Mouse (Mus musculus) right cerebral cortex, adult 18-20 months (tissue): ENCODE measurements around the gene Cbfa2t2.

ENCODE experiments used
- DNase-seq: peaks from one replicate; pipeline ENCODE4 v3.0.0; 2022; ENCODE audit warnings: mixed read lengths

The Cbfa2t2 gene

DNA sequence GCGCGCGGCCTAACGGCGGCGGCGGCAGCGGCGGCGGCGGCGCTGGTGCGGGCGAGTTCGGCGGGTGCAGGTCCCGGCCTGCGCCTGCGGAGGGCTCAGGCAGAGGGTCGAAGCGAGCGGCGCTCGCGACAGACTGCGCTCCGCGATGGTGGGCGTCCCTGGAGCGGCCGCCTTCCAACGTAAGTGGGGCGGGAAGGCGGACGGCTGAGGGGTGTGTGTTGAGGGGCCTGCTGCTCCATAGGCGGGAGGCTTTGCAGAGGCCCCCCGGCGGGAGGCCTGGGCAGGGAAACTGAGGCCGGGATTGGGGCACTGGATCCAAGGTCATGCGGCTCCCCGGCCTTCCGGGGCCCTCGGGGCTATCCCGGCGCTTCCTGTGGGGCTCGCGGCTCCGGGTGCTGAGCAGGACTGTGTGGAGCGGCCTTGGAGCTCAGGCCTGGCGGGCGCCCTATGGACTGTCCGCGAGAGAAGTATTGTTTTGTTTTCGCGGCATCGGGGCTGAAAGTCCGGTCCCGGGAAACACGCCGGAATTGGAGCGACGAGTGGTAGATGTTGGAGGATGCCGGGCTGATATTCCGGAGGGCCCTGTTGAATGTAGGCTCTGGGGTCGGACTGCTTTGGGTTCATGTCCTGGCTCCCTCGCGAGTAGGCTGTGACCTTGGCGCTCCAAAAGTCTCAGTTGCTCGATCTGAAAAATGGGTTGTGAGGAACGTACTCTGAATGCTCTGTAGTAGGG lies at the start of gene Cbfa2t2:
Gene Cbfa2t2, plus strand, starts transcription at position 24 of the 733 bp plus-strand sequence.
- DNase-seq = no peak

DNA sequence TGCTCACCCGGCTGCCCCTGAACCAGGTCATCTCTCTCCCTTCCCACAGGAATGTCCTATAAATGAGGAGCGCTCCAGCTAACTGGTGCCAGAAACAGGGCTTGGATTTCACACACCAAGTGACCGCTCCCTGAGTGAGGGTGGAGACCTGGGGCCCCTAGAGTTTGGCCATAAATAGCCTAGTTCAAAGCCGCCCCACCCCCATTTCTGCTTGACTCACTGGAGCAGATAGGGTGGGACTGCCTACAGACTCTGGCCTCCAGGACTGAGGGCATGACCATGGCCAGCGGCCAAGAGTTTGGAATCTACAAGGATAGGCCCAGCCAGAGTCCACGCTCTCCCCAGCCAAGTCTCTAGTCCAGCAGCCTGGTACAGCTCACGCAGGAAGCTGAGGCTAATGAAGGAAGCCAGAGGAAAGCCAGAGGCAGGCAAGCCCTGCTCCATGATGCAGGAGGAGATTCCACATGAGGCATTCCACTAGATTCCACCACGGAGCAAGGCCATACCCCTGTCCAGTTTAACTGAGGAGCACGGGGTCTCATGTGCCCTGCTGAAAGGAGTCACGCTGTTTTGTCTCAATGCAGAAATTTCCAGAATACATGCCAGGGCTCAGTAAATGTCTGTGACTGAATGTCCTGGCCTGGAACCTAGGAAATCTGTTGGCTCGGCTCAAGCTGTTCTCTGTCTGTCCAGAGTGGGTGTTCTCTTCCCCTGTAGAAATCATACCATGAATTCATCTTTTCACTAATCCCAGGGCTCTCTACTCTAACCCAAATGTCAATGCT lies 45.9 kb upstream of the Cbfa2t2 start:
- DNase-seq = peak; percentile 57

DNA sequence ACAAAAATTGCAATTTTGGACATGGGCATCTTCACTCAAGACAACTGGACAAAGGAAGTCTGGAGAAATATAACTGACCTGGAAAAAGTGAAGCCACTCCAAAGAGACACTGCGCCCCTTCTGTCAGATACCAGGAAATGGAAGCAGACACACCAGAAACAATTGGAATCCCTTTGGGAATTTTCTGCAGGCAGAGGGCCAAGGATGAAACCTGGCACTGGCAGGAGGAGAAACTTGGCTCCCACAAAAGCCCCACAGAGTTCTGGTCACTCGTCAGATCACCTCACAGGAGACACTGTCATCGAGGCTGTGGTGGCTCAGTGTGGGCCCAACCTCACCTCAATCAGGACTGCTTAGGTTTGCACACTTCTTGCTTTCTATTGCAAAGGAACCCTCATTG lies 41.7 kb upstream of the Cbfa2t2 start:
- no peak for DNase-seq

DNA sequence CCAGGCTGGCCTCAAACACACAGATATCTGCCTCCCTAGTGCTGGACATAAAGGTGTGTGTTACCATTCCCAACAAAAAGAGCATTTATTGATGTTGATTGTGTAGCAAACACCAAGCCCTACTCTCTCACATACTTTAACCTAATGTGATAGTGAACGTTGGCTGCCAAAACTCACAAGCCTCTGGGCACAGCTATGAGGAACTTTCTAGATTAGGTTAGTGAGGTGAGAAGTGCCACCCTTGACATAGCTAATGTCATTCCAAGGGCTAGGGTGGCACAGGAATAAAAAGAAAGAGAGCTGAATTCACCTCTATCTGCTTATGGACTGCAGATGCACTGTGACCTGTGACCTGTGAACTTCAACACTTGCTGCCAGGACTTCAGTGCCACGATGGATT lies 39.8 kb upstream of the Cbfa2t2 start:
- DNase-seq = no peak

DNA sequence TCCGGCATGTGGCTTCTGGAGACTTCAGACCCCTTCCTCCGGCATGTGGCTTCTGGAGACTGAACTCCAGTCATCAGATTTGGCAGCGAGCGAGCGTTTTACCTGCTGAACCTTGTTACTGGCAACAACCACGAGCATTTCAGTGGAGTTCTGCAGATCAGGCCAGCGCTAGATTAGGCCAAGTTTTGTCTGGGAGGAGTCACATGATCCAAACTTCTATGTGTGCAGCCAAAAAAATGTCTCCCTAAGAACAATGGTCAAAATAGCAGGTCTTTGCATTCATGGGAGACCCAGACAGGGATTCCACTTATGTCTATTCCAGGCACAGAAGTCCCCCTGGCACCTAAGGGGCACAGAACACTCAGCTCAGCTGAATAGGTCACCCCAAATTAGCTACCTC lies 38.0 kb upstream of the Cbfa2t2 start:
- no peak for DNase-seq

DNA sequence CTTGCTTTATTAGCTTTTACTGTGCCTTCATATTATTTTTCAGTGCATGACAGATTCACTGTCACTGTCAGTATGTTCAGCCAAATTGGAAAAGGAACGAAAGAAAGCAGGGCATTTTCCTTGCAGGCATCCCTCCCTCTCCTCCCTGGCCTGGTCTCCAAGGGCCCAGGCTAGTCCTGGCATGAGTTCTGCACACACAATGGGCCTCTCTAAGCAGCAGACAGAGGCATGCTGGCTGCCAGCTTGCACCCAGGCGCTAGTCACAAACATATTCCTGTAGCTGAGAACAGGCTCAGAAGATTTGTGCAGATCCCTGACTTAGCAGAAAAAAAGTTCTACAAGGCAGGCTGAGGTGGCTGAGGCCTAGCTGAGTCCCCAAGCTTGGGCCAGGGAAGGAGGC lies 37.0 kb upstream of the Cbfa2t2 start:
- peak; percentile 51 for DNase-seq

DNA sequence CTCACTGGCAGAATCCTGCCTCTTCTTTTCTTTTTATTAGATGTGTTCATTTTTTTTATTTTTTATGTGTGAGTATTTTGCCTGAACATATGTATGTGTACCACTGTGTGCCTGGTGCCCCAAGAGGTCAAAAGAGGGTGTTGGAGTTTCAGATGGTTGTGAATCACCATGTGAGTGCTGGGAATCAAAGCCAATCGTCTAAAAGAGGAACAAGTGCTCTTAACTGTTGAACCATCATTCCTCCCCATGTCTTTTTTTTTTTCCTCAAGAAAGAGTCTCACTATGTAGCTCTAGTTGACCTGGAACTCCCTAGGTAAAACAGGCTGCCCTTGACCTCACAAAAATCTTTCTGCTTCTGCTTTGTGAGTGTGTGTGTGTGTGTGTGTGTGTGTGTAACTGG lies 34.3 kb upstream of the Cbfa2t2 start:
- no peak for DNase-seq

DNA sequence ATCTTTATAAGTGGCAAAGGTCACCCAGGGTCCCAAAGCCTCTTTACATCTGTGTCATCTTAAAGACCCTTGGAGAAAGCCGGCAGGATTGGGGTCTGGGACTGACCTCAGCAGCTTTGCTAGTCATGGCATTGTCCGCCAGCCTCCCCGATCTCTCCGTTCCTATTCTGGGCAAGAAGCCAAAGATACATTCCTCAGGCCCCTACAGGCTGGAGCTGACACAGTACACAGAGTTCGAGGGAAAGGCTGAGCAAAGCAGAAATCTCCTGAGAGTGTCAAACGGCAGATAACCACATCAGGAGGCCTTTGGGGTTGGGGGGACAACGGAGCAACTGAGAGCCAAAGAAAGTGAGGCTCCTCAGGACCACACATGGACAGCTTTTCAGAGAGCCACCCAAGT lies 33.5 kb upstream of the Cbfa2t2 start:
- DNase-seq = peak; percentile 15

DNA sequence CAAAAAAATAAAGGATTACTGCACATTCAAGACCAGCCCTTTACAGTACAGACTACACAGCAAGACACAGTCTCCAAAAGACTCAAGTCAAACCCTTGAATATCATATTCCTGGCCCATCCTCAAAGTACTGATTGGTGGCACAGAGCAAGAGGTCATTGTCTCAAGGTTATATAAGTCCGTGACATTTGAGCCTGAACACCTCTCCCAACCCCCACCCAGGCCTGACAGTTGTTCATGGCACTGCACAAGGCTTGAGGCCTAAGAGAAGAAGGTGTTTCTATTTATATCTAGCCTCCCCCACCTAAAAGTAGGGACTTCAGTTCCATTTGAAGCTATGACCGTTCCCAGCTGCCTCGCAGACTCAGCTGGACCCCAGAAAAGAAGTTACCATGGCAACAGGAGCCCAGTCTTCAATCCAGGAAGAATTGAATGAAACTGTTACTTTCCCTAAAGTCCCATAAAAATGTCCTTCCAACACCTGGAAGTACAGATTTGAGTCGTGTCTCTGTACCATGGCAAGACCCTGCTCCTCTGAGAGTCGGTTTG lies 30.8 kb upstream of the Cbfa2t2 start:
- DNase-seq = no peak

DNA sequence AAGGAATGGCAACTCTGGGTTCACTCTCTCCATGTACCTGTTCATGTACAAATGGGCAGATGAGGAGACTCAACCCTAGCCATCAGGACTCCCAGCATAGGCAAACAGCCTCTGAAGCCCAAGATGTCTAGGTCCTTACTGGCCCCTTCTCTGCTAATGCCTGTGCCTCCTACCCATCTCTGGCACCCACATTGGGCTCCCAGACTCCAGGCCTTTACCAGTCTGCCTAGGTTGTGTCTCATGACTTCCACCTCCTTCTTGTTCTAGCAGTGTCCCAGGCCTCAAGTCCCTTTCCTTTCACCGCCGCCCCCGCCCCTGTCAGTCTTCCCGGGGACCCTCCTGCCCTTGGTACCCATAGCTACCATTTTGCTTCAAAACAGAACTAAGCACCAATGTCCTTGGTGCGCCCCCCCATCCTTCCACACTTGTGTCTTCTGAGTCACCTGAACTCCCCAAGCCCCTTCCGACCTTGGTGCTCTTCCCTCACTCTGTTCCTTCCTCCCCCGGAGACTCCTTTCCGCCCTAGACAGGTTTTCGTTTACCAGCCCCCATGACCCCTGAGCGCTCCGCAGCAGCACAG lies 29.1 kb upstream of the Cbfa2t2 start:
- peak; percentile 10 for DNase-seq

DNA sequence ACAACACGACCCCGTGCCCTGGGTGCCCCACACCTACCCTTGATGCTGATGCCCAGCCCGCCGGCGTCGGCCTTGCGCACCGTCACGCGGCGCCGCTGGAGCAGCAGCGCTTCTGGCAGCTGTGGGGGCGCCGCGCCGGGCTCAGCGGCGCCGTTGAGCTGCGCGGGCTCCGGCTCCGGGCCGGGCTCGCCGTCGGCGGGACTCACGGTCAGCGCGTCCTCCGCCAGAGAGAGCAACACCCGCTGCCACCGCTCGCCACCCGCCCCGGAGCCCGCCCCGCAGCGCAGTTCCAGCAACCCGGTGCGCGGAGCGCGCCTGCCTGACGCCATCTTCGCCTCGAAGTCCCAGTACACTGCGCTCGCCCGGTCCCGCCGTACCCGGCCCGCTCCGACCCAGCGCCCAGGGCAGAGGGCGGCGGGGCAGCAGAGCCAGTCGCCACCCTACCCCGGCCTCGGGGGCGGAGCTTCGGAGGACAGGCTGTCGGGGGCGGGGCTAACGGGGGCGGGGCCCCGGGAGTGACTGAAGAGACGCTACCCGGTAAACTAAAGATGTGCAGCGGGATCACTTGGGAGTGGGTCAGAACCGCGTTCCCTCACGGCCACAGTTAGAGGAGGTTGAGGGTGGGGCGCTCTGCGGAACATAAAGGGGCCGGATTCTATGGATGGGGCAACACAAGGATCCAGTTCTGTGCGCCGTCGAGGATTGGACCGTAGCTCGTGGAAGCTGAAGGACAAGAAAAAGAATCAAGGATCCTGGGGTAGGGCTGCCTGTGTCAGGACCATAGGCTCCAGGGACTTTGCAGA lies 28.4 kb upstream of the Cbfa2t2 start, which contains the start of gene Snta1:
Gene Snta1, minus strand, starts transcription at position 457 of the 803 bp plus-strand sequence.
- peak; percentile 75 for DNase-seq

DNA sequence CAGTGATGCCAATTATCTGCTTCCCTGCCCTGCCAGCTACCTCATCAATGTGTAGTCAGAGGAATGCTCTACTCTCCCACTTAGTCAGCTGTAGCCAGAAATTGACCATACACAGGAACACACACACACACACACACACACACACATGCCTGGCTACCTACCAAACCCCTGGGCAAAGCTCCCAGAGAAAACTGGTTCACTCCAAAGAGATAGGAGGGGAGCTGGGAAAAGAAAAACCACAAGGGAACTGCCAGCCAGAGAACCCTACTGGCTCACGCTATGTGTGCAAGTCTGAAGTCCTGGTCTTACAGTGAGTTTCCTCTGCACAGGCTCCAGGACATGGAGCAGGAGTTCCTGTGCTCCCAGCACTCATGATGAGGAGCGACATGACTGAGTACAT lies 25.9 kb upstream of the Cbfa2t2 start:
- peak; percentile 61 for DNase-seq

DNA sequence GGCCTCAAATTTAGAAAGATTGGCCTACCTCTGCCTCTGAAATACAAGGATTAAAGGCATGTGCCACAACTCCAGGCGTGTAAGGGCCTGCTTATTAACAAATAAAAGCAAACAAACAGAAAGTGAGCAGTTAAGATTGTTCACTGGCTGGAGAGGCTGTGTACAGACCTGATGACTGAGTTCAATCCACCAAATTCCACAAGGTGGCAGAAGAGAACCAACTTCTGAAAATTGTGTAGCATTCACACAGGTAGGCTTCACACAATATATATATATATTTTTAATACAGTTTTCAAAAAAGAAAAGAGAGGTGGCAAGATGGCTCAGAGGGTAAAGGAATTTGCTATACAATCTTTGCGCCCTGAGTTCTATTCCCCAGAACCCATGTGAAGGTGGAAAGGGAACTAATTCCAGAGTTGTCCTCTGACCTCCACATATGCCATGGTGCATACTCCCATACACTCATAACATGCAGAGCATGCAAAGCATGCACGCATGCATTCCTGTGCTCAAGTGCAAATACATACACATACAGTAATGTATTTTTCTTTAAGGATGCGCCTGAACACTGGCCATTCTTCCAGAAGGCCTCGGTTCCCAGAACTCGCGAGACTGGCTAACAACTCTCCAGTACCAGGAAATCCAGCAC lies 24.1 kb upstream of the Cbfa2t2 start:
- DNase-seq = peak; percentile 52

DNA sequence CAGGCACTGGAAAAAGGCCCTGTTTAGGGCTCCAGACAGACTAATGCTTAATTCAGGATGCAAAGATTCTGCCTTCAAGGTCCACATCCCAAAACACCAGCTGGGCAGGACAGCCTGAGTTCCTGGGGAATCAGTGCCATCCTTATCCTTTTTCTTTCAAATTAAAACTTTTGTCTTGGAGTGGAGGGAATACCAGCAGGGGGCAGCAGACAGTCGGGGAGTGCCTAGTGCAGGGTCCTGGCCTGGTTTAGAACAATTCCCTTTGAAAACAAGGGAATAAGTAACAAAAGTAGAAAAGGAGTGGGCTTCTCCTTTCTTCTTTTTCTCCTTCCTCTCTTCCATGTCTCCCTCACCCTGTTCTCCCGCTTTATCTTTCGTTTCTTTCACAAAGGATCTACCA lies 19.2 kb upstream of the Cbfa2t2 start:
- peak; percentile 70 for DNase-seq

DNA sequence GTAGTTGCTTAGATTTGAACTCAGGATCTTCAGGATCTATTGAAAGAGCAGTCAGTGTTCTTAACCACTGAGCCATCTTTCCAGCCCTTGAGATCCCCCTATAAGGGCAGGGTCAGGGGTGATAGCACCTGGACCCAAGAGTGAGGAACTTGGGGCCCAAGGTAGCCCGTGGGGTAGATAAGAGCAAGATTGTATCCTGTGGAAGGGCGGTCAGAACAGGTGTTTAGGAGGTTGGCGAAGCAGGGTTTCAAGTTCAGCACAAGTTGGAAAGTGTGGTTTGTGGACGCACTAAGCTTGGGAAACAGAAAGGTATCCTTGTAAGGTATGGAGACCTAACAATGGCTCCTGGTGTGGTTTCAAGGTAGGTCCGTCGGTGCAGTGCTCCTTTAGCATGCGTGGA lies 18.3 kb upstream of the Cbfa2t2 start:
- DNase-seq = no peak

DNA sequence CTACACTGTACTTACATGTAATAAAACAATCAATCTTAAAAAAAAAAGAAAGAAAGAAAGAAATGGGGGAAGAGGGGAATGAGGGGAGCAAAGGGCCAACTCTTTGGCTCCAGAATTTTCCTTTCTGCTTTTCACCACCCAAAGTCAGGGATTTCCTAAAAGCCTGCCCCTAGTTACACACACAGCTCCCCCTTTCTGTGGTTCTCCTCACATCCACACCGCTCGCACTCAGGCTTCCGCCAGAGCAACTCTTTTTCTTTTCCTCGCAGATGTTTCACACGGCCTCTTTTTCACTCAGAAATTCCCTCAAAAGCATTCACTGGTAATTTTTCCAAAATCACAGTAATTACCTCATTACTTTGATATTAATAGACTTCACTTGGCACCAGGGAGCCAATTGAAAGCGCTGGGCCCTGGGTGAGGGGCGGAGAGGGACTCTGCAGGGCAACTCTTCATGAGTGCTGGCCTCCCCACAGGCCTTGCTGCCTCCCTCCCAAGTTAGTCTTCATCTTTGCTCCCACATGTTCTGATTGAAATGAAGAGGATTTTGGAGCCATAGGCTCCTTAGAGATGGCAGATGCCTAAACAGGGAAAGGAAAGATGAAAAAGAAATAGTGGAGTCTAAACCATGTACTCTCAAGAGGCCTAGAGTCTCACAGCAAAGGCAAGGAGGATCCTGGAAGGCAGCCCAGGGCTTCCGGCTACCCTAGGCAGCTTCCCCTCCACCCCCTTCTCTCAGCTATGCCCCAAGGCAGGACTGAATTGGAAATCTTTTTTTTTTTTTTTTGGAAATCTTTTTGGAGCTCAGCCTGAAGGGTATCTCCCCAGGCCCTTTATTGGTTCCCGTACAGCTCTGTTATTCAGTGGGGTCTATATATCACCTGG lies 16.4 kb upstream of the Cbfa2t2 start:
- no peak for DNase-seq

DNA sequence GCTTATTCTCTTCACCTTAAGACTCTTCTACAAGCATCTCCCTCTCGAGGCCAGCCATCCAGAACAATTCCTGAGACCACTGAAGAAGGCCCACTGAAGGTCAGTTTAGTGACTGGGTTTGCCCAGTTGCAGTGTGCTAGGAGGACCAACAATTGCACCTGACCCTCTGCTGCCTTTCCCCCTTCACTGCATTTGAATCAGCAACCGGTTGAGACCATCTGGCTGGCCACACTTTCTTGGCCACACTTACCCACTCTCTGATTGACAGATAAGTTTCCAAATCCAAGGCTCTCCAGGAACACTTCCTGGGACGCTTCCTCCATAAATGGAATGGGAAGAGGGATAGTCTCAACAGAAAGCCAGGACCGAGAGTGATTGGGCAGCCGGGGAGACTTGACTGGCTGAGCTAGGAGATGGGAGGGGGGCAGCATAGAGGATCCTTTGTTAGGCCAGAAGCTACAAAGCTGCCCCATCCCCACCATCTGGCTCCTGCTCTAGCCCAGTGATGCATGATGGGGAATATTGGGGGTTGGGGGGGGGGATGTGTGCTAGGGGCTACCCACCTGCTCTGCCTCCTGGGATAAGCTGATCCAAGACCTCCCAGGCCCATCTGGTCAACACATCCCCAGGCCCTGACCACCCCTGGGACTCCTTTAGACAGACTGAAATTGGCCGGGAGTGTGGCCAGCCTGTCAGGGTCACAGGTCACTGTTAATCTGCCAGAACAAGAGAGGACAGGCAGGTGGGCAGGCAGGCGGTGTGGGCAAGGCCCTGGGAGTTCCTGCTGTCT lies 15.1 kb upstream of the Cbfa2t2 start:
- no peak for DNase-seq

DNA sequence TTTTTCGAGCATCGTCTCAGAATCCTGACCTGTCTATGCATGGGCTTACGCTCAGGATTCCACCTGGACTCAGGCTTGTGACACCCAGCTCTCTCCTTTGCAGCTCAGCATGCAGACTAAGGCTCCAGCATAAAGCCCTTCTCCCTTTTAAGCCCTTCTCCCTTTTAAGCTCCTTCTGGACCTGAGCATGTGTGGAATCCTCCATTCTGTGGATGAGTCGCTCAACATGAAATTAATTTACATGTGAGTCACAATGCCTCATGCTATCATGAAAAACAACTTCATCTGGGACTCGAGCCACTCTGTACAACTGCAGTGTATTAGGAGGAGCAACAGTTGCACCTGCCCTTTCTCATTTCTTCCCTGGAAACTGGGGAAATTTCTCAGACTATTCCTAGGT lies 14.1 kb upstream of the Cbfa2t2 start:
- no peak for DNase-seq

DNA sequence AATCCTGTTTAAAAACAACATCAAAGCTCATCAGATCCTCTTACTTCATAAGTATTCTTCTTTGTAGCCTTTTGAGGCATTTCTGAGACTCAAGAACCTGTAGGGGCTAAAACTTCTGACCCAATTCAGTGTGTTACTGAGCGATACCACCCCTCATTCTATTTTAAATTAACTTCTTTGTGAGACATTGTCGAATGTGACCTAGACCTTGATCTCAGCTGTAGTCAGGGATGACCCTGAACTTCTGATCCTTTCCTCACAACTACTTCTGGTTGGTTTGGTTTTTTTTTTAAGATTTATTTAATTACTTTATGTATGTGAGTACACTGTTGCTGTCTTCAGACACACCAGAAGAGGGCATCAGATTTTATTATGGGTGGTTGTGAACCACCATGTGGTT lies 12.7 kb upstream of the Cbfa2t2 start:
- no peak for DNase-seq

DNA sequence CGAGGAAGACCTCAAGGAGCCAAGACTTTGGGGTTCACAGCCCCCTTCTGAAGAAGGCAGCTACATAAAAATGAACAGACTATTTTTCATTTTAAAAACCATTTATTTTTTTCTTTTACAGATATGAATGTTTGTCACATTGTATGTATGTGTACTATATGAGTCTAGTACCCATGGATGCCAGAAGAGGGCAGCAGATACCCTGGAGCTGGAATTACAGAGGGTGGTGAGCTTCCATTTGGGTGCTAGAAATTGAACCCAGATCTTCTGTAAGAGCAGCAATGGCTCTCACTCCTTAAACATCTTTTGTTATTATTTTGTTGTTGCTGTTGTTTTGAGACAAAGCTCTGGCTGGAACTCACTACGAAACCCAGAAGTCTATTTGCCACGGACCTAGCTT lies 10.8 kb upstream of the Cbfa2t2 start:
- DNase-seq = no peak
